Mouse (Mus musculus) intestine, embryonic 15.5 days (tissue): ENCODE measurements at regions not wholly inside any gene's neighbourhood (a gene's known extent, or its start where the extent isn't known, plus 50 kb on each side); places are given as distances from the start of the nearest gene placed in this dataset.

ENCODE experiments used
- ATAC-seq: fragments of 200-750 bp; cut with Nextera tagmentation; 2 replicates; pipeline ENCODE4 v1.8.0; 2017; ENCODE audit warnings: moderate TSS enrichment, moderate library complexity
- H3K27ac ChIP-seq: fragments of 300-500 bp; sonication (generic); 2 replicates; pipeline ENCODE4 v1.5.1; 2015; ENCODE audit warnings: mild to moderate bottlenecking, inconsistent platforms
- H3K27me3 ChIP-seq: fragments of 300-500 bp; sonication (generic); replicated peaks from 2 replicates; pipeline ENCODE4 v1.6.1; 2015; ENCODE audit warnings: inconsistent platforms
- H3K36me3 ChIP-seq: fragments of 300-500 bp; sonication (generic); 2 replicates; pipeline ENCODE4 v1.6.1; 2015; ENCODE audit warnings: inconsistent platforms
- H3K4me1 ChIP-seq: fragments of 300-500 bp; sonication (generic); replicated peaks from 2 replicates; pipeline ENCODE4 v1.6.1; 2015; ENCODE audit warnings: inconsistent platforms
- H3K4me2 ChIP-seq: fragments of 300-500 bp; sonication (generic); replicated peaks from 2 replicates; pipeline ENCODE4 v1.6.1; 2015; ENCODE audit warnings: mild to moderate bottlenecking, inconsistent platforms
- H3K4me3 ChIP-seq: fragments of 300-500 bp; sonication (generic); replicated peaks from 2 replicates; pipeline ENCODE4 v1.5.1; 2015; ENCODE audit warnings: inconsistent platforms
- H3K9ac ChIP-seq: fragments of 300-500 bp; sonication (generic); 2 replicates; pipeline ENCODE4 v1.6.1; 2015; ENCODE audit warnings: inconsistent platforms
- H3K9me3 ChIP-seq: fragments of 300-500 bp; sonication (generic); 2 replicates; pipeline ENCODE4 v1.6.1; 2016; ENCODE audit warnings: inconsistent platforms
- WGBS: fragments of 180-500 bp; shearing (Covaris S2); methylation state at CpG from one replicate; pipeline ENCODE4 v1.1.7; 2015; 5-methylcytosine and 5-hydroxymethylcytosine counted together

DNA sequence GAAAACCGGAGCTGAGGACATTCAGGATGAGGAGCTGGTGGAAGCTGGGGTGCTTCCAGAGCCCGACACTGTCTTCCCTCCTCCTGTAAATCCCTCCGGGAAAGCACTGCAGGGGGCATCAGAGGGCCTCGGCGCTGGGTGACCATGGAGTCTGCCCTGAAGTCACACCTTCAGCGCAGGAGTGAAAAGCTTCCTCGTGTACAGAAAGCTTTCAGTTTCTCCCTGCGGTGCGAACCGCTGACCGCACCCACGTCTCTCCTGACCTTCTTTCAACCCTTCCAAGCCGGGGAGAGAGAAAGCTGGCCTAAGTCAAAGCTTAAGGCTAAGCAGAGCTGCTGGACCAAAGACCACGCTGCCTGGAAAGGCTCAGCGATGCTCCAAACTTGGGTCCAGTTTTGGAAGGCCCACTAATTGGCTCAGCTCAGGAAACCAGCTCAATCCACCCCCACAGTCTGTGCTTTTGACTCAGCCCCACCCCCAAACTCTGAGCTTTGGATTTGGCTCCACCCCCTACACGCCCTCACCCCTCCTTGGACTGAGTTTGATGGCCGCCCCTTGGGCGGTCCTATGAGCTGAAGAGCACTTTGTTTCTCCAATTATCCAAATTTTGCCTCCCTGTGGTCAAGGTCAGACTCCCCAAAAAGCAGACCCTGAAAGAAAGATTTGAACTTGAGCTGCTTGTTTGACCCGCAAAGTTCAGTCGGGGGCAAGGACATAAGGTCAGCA lies 97.0 kb upstream of the Rpl38 start:
- H3K36me3 ChIP-seq = no peaks in the 10 kb centered on the region
- no peak overlapping the region for H3K9ac ChIP-seq
- H3K4me1 ChIP-seq = 0 out of 2 replicates have a peak, but pooled peaks cover 2% of the 10 kb centered on the region
- H3K9me3 ChIP-seq = no peaks in the 10 kb centered on the region; the same call in 1 of the 2 replicates
- no peak overlapping the region for H3K27ac ChIP-seq
- ATAC-seq = no peak
- peaks cover 18% of the 10 kb centered on the region for H3K27me3 ChIP-seq
- 29% methylated on average over 20 of the region's 20 CpGs for WGBS
- H3K4me2 ChIP-seq = peak overlapping the region; percentile 37
- H3K4me3 ChIP-seq = no peak overlapping the region

DNA sequence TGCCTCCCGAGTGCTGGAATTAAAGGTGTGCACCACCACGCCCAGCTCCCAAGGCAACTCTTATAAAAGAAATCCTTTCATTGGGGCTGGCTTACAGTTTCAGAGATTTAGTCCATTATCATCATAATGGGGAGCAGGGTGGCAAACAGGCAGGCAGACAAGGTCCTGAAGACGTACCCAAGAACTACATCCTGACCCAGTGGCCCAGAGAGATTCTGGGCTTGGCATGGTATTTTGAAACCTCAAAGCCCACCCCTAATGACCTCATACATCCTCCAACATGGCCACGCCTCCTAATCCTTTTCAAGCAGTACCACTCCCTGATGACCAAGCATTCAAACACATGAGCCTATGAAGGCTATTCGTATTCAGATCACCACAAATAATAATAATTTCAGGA lies 98.2 kb upstream of the Rpl38 start:
- no peak overlapping the region for H3K9ac ChIP-seq
- H3K4me2 ChIP-seq = no peak overlapping the region
- H3K27ac ChIP-seq = no peak overlapping the region
- no peaks in the 10 kb centered on the region for H3K9me3 ChIP-seq
- no peak for ATAC-seq
- 0 out of 2 replicates have a peak, but pooled peaks cover 2% of the 10 kb centered on the region for H3K4me1 ChIP-seq
- H3K27me3 ChIP-seq = peaks cover 18% of the 10 kb centered on the region
- H3K36me3 ChIP-seq = no peaks in the 10 kb centered on the region
- 94% methylated on average over 5 of the region's 5 CpGs for WGBS
- no peak overlapping the region for H3K4me3 ChIP-seq

DNA sequence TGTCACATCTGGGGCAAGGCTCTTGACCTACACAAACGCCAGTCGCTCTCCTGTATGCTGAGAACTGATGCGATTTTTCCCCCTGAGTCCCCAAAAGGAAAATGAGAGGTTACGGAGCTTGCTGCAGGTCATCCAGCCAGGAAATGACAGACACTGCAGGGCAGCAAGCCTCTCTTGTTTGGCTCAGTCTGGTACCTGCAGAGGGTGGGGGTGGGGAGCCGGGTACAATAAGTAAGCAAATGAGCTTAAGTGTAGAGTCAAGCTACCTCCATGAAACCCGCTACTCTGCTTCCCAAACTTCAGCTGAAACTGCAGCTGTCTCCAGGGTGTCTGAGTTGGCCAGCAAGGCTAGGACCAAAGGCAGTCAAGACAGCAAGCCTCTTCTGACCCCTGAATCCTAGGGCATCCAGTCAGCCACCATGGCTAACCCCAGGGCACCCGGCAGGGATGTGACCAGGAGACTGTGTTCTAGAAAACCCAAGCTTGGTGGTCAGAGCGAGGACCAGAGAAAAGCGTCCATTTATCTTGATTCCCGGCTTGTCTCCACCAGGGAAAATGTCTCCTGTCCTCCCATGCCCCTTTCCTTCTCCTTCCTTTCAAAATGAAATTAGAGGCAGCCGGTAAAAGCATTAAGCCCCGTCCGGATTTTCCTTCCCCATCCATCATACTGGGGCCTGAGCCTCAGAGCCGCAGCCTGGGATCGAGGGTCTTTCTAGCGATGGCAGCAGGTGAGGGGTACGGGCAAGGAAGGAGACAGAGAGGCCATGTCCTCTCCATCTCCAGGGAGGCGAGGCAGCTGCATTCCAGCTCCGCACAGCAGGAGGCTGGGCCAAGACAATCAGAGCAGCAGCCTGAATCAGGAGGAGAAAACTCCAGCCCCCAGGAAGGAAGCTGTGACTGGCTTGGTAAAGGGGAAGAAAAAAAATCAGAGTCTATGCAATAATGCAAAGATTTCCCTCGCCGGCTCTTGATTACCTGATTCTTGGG lies 100.2 kb upstream of the Rpl38 start:
- no peak for ATAC-seq
- WGBS = 15% methylated on average over 21 of the region's 21 CpGs
- no peaks in the 10 kb centered on the region for H3K36me3 ChIP-seq

DNA sequence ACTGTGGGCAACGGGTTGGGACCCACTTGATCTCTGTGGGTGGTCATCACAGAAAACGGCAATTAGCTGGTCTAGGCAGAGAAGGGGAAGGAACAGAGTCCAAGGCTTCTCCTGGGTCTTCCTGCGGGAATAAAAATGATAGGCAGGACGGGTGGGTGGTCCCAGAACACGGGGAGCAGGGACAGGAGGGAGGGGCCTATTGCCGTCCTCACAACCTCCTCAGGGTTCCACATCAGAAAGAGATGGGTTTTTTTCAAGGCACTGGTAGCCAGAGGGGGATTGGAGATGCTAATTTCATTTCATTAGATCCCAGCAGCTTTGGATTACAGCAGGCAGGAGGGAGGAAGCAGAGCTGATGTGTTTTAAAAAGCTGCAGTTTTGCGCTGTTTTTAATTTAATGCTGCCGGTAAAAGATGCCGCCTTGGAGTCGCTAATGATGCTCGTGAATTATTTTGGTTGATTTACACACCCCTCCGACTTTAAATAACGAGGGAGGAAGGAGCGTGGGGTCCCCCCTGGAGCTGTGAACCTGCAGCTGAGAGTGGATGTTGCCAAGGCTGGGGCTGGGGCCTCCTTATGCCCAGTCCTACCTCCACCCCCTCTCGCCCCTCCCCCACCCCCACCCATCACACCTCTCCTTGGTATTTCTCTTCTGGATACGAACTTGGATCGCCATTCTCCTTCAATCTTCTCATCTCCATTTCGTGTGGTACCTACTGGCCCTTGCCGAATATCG lies 101.1 kb upstream of the Rpl38 start:
- no peak for ATAC-seq
- Histone ChIP-seq H3K36me3 (no peaks in the 10 kb centered on the region), H3K27me3 (peaks cover 18% of the 10 kb centered on the region), H3K9me3 (no peaks in the 10 kb centered on the region), H3K4me3 (no peak overlapping the region), H3K4me2 (no peak overlapping the region), H3K9ac (no peak overlapping the region), H3K4me1 (0 out of 2 replicates have a peak, but pooled peaks cover 4% of the 10 kb centered on the region), H3K27ac (no peak overlapping the region)
- 9% methylated on average over 20 of the region's 20 CpGs for WGBS

More for the DNA sequence above, 100.2 kb upstream of the Rpl38 start:
- H3K9me3 ChIP-seq = no peaks in the 10 kb centered on the region
- H3K4me1 ChIP-seq = 0 out of 2 replicates have a peak, but pooled peaks cover 4% of the 10 kb centered on the region
- peaks cover 18% of the 10 kb centered on the region for H3K27me3 ChIP-seq
- no peak overlapping the region for H3K4me3 ChIP-seq
- no peak overlapping the region; the same call in 1 of the 2 replicates for H3K4me2 ChIP-seq
- no peak overlapping the region for H3K9ac ChIP-seq
- H3K27ac ChIP-seq = no peak overlapping the region

DNA sequence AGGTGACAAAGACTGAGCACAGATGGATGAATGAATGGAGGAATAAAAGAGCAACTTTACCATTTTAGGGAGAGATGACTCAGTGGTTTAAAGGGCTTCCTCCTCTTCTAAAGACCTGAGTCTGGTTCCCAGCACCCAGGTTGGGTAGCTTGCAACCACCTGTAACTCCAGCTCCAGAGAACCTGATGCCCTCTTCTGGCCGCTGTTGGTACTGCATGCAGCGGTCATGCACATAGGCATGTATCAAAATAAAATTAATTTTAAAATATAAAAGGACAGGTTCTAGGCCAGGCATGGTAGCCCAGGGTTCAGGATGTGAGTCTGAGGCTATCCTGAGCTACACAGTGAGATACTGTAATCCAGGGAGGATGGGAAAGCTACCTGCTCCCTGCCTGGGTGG lies 103.4 kb upstream of the Rpl38 start:
- H3K4me3 ChIP-seq = no peak overlapping the region
- peaks cover 18% of the 10 kb centered on the region for H3K27me3 ChIP-seq
- ATAC-seq = no peak
- H3K9me3 ChIP-seq = no peaks in the 10 kb centered on the region
- H3K27ac ChIP-seq = no peak overlapping the region
- no peak overlapping the region for H3K4me2 ChIP-seq
- H3K4me1 ChIP-seq = 0 out of 2 replicates have a peak, but pooled peaks cover 3% of the 10 kb centered on the region
- H3K9ac ChIP-seq = no peak overlapping the region
- no peaks in the 10 kb centered on the region for H3K36me3 ChIP-seq
- WGBS = 86% methylated on average over 2 of the region's 2 CpGs

DNA sequence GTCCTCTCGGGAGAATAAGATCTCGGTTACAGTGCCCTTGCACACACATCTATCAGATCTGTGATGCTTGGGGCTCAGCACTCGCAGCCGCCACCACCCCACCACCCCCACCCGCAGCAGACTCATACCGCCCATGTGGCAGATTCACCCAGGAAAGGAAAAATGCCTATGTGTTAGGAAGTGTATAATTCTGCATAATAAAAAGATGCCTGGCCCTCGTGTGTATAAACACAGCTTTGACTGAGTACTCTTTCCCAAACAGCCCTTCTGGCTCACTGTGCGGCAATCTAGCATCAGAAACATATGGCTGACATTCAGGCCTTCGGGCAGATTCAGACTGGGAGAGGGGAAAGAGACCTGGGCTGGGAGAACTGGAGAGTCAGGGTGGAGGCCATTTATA lies 105.2 kb upstream of the Rpl38 start:
- 65% methylated on average over 9 of the region's 9 CpGs for WGBS
- Histone ChIP-seq H3K27me3 (peaks cover 14% of the 10 kb centered on the region), H3K4me3 (no peak overlapping the region), H3K4me1 (0 out of 2 replicates have a peak, but pooled peaks cover 5% of the 10 kb centered on the region), H3K36me3 (no peaks in the 10 kb centered on the region), H3K27ac (no peak overlapping the region), H3K9me3 (no peaks in the 10 kb centered on the region), H3K4me2 (no peak overlapping the region), H3K9ac (no peak overlapping the region)
- no peak for ATAC-seq

DNA sequence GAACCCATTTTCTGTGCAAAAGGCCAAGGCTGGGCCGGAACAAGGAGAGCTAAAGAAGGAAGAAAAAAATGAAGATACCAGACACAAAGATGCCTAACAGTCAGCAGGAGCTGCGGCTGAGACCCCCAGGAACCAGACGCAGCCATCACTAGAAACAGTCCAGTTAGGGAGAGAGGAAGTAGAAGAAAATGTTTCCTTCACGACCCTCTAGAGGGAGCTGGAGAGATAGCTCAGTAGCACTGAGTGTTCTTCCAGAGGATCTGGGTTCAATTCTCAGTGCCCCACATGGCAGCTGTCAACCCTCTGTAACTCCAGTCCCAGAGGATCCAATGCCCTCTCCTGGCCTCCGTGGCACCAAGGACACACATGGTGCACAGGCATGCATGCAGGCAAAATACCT lies 113.7 kb upstream of the Rpl38 start:
- no peaks in the 10 kb centered on the region for H3K9me3 ChIP-seq
- H3K4me3 ChIP-seq = no peak overlapping the region
- no peak overlapping the region for H3K4me2 ChIP-seq
- H3K27ac ChIP-seq = no peak overlapping the region
- no peaks in the 10 kb centered on the region for H3K27me3 ChIP-seq
- 55% methylated on average over 5 of the region's 5 CpGs for WGBS
- H3K9ac ChIP-seq = no peak overlapping the region
- H3K36me3 ChIP-seq = no peaks in the 10 kb centered on the region
- peaks cover 4% of the 10 kb centered on the region; the same call in 1 of the 2 replicates for H3K4me1 ChIP-seq
- no peak for ATAC-seq

DNA sequence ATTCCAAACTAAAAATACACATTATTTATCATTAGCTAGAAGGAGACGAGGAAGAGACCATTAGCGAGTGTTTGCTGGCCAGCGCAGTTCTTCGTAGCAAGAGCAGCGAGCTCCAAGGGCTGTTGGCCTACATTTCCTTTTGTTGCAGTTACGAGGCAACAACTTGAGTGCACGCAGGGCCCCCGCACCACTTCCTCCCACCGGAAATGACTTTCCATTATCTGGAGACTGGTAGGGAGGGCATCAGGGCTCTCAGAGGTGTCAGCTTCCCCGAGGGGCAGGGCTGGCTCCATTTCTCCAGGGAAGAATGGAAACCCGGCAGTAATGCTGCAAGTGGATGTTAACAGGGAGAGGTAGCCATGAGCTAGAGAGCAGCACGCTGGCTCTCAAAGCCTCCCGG lies 114.3 kb upstream of the Rpl38 start:
- Histone ChIP-seq H3K27me3 (no peaks in the 10 kb centered on the region), H3K9ac (no peak overlapping the region), H3K27ac (peak overlapping the region; percentile 40), H3K36me3 (no peaks in the 10 kb centered on the region), H3K4me2 (no peak overlapping the region), H3K9me3 (no peaks in the 10 kb centered on the region), H3K4me3 (no peak overlapping the region), H3K4me1 (peaks cover 4% of the 10 kb centered on the region; the same call in 1 of the 2 replicates)
- ATAC-seq = no peak
- 30% methylated on average over 13 of the region's 13 CpGs for WGBS

DNA sequence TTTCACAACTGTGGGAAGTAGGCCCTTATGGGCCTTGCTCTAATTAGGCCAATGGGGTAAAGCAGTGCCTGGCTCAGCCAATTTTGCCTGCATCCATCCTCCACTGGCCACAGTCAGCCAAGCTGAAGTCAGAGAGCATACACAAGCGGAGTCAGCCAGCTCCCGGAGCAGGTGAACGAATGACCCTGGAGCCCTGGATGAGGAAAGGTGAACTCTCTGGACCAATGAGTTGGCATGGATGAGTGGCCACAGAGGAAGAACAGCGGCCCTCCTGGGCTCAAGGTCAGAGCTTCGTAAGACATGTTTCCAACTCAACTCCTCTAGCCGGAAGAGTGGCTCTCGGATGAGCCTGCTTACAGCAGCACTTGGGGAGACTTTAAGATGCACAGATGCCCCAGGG lies 116.1 kb upstream of the Rpl38 start:
- Histone ChIP-seq H3K36me3 (no peaks in the 10 kb centered on the region), H3K9me3 (no peaks in the 10 kb centered on the region), H3K27ac (no peak overlapping the region), H3K4me2 (no peak overlapping the region), H3K4me1 (peaks cover 4% of the 10 kb centered on the region; the same call in 1 of the 2 replicates), H3K4me3 (no peak overlapping the region), H3K27me3 (no peaks in the 10 kb centered on the region), H3K9ac (no peak overlapping the region)
- ATAC-seq = no peak
- 92% methylated on average over 7 of the region's 7 CpGs for WGBS

DNA sequence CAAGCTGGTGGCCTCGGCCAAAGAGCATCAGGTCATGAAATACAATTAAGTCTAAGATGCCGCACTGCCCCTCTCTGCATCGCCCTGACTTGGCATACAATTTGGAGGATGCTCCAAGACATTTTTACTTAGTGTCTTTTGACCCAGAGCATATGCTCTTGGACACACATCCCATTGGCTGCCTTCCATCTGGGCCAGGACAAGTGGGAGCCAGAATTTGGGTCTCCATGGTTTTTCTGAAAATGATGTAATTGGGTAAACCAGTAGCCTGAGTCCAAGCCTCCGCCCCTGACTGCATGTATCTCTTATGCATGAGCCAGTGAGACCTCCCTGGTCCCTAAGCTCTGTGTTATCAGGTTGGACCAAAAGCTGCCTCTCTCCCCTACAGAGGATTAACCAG lies 117.1 kb upstream of the Rpl38 start:
- no peaks in the 10 kb centered on the region for H3K36me3 ChIP-seq
- H3K4me1 ChIP-seq = peaks cover 4% of the 10 kb centered on the region; the same call in 1 of the 2 replicates
- WGBS = 86% methylated on average over 4 of the region's 4 CpGs
- H3K4me2 ChIP-seq = no peak overlapping the region
- no peak overlapping the region for H3K4me3 ChIP-seq
- no peaks in the 10 kb centered on the region for H3K27me3 ChIP-seq
- no peaks in the 10 kb centered on the region for H3K9me3 ChIP-seq
- H3K27ac ChIP-seq = no peak overlapping the region
- no peak for ATAC-seq
- H3K9ac ChIP-seq = no peak overlapping the region

DNA sequence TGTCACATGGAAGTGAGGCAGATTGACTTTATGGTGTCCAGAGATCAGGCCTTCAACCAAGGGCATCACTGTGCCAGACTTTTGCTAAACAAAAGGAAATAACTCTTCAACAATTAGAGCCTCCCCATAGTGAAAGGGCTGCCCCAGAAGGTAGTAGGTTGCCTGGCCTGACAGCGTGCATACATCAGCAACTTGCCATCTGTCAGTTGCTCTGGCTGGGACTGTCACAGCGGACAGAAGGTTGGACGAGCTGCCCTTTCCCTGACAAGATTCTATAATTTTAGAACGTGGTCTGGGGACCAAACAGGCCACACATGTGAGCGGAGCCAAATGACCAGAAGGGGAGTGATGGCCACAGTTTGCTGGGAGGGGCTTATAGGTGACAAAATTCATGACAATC lies 119.7 kb upstream of the Rpl38 start:
- no peaks in the 10 kb centered on the region for H3K36me3 ChIP-seq

DNA sequence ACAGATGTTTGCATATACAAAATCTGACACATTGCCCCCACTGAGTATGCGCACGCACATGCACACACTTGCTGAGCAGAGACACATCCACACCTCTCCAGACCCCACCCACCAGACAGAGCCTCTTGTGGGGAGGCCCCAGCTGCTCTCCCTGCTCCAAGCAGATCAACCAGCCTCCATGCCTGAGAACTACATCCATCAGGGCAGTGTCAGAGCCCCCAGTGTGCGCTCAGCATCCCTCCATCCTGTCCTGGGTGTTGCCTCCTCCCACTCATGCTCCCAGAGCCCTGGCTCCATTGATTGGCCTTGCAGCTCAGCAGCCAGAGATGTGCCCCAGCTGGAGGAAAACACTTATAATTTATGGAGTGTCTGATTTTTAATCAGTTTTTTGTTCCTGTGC lies 124.1 kb upstream of the Rpl38 start:
- no peak overlapping the region for H3K27ac ChIP-seq
- no peak overlapping the region for H3K9ac ChIP-seq
- H3K4me3 ChIP-seq = no peak overlapping the region
- H3K36me3 ChIP-seq = no peaks in the 10 kb centered on the region
- WGBS = 63% methylated on average over 3 of the region's 3 CpGs
- H3K4me2 ChIP-seq = no peak overlapping the region
- no peaks in the 10 kb centered on the region for H3K4me1 ChIP-seq
- no peak for ATAC-seq
- H3K27me3 ChIP-seq = no peaks in the 10 kb centered on the region
- no peaks in the 10 kb centered on the region for H3K9me3 ChIP-seq

More for the DNA sequence above, 119.7 kb upstream of the Rpl38 start:
- Histone ChIP-seq H3K4me1 (no peaks in the 10 kb centered on the region), H3K27me3 (no peaks in the 10 kb centered on the region), H3K9ac (no peak overlapping the region), H3K4me2 (no peak overlapping the region), H3K27ac (no peak overlapping the region), H3K4me3 (no peak overlapping the region), H3K9me3 (no peaks in the 10 kb centered on the region)
- ATAC-seq = no peak
- WGBS = 72% methylated on average over 5 of the region's 5 CpGs
